Mouse (Mus musculus) retina, postnatal 7 days (tissue): Measurements from ENCODE around the gene Cenpm.

Experiments used
- DNase-seq: peaks from one replicate; pipeline ENCODE4 v3.0.0-alpha.2; 2012; ENCODE audit warnings: low read depth, low spot score

The Cenpm gene

DNA sequence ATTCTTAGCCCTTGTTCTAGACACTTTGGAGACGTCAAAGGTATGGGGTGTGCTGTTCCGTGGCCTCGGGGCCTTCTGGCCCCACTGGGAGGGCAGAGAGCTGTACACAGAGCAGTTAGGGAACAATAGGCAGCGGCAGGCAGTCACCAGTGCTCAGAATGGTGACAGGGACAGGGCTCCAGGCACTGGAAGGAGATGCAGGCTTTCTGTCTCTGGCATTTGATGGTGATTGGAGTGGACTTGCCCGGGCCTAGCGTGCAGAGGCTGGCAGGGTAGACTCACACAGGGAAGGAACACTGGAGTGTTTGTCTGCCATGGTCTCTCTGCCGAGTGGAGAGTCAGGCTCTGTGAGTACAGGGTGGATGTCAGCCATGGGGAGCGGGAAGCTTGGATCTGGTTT lies 51.9 kb downstream of the Cenpm start:
- no peak for DNase-seq

DNA sequence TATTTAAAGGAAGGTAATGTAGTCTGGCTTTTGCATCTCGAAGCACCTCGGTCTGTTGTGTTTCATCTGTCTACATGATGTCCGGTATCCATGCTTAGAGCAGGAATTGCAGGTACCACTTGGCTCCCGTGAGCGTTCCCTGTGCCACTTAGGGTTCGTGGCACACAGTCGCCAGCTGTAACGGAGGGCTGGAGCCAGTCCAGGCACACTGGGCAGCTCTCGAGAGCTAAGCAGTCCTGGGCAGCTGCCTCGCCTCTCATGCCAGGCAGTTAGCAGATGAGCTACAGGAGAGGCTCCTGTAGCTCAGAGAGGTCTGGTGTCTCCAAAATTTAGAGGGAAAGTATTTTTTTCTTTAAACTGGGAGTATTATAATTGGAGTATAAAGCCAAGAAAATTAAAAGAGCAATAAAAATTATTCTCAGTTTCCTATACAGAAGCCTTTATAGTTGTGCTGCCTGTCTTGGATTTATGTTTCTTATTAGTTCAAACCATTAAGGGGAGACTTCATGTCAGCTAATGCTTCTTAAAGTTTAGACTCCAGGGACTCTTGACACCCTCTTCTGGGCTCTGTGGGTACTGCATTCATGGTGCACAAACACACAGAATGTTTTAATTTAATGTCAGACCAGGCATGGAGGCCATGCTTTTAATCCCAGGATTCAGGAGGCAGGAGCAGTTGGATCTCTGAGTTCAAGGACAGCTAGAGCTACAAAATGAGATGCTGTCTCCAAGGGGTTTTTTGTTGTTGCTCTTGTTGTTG lies 55.9 kb downstream of the Cenpm start:
- no peak for DNase-seq

DNA sequence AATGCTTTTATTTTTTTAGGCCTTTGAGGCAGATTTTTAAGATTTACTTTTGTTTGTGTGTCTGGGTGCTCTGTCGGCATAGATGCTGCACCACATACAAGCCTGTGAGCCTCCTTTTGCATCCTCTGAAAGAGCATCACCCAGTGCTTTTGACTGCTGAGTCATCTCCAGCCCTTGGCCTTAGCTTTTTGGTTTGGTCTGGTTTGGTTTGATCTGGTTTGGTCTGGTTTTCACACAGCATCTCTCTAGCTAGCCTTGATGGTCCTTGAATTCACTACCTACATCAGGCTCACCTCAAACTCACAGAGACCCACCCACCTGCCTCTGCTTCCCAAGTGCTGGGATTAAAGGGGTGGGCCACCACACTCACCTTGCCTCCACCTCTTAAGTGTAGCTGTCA lies 56.6 kb downstream of the Cenpm start:
- DNase-seq, result no peak

DNA sequence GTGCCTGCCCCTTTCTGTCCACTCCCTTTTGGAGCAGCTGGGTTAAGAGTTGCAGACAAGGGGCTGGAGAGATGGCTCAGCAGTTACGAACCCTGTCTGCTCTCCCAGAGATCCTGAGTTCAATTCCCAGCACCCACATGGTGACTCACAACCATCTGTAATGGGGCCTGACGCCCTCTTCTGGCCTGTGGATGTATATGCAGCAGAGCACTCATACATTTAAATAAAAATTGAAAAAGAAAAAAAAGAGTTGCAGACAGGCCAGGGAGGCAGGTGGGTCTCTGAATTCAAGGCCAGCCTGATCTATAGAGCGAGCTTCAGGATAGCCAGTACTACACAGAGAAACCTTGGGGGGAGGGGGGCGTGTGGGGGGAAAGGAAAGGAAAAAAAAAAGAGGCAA lies 57.1 kb downstream of the Cenpm start:
- DNase-seq, result no peak

DNA sequence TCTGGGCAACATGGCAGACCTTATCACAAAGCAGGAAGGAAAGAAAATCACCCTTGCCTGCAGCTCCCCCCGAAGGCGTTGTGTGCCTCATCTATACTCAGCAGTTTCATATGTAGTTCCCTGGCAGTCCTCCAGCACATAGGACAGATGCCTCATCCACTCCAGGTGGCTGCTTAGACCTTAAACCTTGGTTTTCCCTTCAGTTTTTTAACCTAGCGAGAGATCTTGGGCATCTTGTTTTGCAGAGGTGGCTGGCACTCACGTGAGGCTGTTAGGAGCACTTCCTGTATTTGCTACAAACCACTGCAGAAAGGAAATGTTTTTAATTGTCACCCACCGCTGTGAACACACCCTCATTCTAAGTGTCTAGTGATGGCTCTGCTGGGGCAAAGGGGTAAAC lies 57.6 kb downstream of the Cenpm start:
- no peak for DNase-seq

DNA sequence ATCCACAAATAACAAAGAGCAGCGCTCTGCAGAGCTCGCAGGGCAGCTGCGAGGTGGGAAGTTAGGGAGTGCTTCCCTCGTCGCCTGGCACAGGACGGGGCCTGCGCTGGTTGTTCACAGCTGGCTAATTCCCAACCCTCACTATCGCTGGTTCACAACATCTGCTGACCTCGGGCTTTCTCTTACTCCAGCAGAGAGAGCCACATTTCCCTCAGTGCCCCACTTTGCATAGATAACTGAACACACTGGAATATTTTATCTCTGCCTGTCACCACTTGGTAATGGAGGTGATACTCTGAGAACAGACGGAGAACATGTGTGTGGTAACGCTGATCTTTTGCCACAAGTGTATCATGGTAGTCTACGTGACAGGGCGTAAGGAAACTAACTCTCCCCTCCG lies 58.4 kb downstream of the Cenpm start:
- no peak for DNase-seq

DNA sequence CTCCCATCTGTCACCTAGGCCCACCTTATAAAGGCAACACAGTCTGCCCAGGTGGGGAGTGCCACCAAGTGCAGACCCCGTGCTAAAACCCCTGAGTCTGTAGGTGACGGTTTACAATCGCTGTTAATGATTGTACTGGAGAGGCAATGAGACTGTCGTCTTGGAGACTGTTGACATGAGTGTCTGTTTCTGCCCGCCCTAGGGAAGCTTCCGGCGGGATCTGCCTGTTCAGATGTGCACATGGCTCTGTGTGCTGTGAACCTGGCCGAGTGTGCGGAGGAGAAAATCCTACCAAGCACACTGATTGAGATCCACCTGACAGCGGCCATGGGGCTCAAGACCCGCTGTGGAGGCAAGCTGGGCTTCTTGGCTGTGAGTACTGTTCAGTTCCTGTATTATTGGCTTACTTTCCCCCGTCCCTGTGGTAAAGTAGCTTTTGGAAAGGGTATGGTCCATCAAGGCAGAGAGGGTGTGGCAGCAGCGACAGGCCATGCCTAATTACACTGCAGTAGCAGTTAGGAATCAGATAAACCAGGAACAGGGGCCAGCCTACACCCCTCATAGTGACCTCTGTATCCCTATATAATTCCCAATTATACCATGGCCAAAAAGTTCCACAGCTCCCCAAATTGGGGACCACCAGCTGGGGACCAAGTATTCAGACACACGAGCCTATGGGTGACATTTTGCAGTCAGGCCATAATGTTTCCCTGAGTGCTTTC lies 59.3 kb downstream of the Cenpm start:
- no peak for DNase-seq

DNA sequence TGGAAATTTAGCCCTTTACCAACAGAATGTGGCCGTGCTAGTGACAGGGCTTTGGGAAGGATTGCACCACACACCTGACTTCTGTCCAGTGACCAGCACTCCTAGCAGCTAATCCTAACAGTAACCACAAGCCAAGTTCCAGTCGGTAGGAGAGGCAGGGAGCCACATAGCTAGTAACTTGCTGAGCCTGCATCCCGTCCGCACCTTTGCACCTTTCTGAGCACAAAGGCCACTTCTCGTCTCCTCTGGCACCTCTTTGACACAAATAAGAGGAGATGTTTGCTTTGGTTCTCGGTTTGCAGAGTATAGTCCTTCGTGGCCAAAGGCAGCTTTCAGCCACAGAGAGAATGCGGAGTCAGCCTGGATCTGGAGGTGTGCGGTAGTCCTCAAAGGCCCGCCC lies 59.9 kb downstream of the Cenpm start:
- DNase-seq, result no peak

DNA sequence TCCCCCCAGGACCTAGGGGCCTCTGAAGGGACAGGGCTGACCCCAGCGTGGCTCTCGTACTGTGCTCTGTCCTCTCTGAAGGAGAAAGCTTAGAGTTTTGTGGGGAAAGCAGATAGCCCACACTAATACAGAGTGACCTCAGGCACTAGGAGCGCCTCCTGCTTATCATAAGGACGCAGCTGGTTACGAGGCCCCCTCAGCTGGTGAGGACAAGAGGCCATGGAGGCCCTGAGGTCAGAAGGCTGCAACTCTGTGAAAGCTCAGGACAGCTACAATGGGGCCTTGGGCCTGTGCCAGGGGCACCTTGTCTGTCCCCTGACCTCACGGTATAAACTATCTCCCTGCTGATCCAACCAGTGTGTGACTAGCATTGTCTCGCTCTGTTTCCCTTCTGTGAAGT lies 60.4 kb downstream of the Cenpm start:
- no peak for DNase-seq
